Mouse (Mus musculus) activated CD4-positive, CD25-positive, alpha-beta regulatory T cell (primary cell): Measurements from ENCODE around the gene Defb48. TPM values are rescaled to one million over a fixed set of nuclear protein-coding genes. Genes with fewer than 3 reads are reported as not detected.

Experiments used
- polyA plus RNA-seq, 2 experiments: library from polyadenylated mRNA; unstranded; fragments of 100-300 nt; shearing (Covaris generic); gene quantifications; one replicate each; pipeline ENCODE4 v1.2.1; 2017

The Defb48 gene
- polyA plus RNA-seq: not detected

GRCm38 (mm10) chr14:62984410-62984809, at the start of gene Defb48:
TSS of gene Defb48 (minus strand) at chr14:62984510.

GRCm38 (mm10) chr14:63011471-63011870, 27.2 kb upstream of the Defb48 start, which contains the start of gene Defb43:
TSS of gene Defb43 (plus strand) at chr14:63011771.

GRCm38 (mm10) chr14:62997777-62998176, 13.5 kb upstream of the Defb48 start, which contains the start of gene Defb47:
TSS of gene Defb47 (plus strand) at chr14:62998077.

Other genes with a start within 250 kb of the Defb48 start
- gene Ints6, start 223.3 kb downstream of the Defb48 start, polyA plus RNA-seq: 10 to 100 TPM; 49.2 to 68.5 TPM
- gene Wdfy2, start 146.8 kb downstream of the Defb48 start, polyA plus RNA-seq: 1 to 10 TPM; 4.1 to 8.4 TPM
- gene Defb47, start 13.6 kb upstream of the Defb48 start, polyA plus RNA-seq: not detected
- not detected for gene Defb43, start 27.3 kb upstream of the Defb48 start, polyA plus RNA-seq
- not detected for gene Defb42, start 62.5 kb upstream of the Defb48 start, polyA plus RNA-seq
- under 1 TPM in 1 of 2 experiments, not detected in 1; 0.41 TPM for gene Defb30, start 65.5 kb upstream of the Defb48 start, polyA plus RNA-seq